Mouse (Mus musculus): ENCODE results near the gene Cpb1.

The Cpb1 gene

DNA sequence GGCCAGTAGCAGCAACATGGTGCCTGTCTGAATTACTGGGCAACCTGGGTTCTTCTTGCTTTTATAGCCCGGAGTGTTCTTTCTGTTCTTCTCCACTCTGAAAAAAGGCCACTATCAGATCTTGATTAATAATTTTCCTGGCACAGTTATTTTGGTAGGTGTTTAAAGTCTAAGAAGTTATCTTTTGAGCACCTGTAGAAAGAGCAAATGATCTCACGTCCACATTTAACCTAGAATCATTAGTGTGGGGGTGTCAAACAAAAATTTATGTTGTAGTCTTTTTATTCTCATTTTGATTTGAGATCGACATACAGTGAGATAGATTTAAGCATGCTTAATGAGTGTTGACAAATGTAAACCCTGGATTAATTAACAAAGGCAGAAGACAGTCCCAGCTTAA, at the start of gene Cpb1:
TSS of gene Cpb1 (minus strand) at position 101 of the 400 bp plus-strand sequence.
- DNase-seq (ENCODE audit: low read depth): no peak

DNA sequence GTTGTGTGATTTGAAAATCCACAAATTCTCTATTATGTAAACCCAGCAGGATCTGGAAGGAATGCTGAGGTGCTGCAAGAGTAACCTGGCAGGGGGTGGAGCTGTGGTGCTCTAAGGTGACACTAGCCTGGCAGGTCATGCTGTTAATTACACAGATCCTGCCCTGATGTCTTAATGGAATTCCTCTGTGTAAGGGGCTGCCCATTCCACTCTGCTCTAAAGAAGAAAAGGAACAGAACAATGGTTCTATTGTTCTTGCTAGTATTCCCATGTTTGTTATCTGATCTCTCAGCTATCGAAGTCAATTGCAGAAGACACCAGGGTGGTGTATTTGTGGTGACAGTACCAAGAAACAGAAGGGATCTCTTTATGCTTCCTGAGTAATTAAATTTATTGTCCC, 41.7 kb upstream of the Cpb1 start:
- no peak for DNase-seq (ENCODE audit: low read depth)

DNA sequence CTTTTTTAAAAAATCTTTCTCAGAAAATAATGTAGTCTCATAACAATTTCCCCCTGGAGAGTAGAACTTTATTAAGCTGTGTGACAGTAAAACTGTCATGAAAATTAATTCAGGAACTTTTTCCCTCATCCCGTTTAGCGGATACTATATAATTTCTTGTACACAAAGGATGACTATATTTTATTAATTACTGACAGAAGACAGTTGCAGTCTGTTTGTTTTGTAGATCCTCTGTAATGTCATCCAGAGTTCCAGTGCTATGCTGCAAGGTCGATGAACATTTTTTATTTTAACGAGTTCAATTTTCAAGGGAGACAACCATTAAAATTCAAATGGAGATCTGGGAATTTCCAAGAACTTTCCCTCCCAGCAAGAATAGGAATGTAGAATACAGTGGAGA, 33.6 kb upstream of the Cpb1 start:
- no peak for DNase-seq (ENCODE audit: low read depth)

DNA sequence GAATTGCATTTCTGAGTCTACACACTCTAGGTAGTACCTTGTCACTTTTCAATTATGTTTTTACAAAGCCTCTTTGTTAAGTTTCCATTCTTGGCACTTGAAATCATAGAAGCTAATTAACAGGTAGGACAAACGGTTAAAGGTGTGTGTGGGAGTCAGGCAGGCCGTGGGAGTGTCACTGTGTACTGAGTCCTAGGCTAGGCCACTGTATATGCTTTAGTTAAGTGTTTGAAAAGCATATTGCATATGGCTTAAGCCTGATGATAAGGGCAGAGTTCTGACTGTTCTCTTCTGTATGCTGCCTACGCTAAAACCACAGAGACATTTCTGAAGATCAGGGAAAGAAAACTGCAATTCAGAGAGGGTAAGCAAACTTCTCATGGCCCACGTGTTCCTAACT, 31.7 kb upstream of the Cpb1 start:
- no peak for DNase-seq (ENCODE audit: low read depth)

DNA sequence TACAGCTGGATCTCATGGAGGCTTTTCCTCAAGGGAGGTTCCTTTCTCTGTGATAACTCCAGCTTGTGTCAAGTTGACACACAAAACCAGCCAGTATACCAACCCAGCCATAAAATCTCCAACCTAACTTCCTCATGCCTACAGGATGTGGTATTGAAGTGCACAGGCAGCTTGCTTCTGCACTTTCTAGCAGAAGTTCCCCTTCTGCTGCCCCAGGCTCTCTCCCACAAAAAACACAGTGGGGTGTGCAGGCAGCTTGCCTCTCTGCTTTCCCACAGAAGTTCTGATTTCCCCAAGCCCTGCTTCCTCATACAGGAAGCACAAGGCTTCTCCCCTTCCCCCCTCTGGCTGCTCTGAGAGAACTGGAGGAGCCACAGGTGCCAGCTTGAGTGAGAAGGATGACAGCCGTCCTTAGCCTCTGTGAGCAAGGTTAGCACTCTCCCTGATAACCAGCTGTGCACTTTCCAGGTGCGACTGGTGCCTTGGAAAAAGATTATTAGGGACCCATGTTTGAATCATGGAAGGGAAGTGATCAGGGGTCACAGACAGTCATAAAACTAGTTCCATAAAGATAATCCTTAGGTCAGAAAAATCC, 29.3 kb upstream of the Cpb1 start:
- DNase-seq (ENCODE audit: low read depth): no peak

DNA sequence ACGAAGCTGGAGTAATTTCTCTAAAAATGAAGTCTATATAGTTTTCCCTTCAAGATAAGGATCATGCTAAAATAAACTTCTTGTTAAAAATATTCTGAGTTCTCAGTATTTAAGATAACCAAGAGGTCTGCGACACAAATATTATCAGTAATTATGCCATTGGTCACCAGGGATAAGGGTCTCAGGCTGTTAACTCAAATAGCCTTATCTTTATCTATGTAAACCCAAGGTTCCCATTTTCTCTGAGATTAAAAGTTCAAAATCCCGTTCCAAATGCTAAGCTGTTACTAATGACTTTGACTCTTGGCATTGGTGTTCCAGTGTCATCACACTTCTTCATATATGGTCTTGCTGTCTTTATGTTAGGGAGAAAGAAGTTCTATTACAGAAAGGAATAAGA, 20.0 kb upstream of the Cpb1 start:
- no peak for DNase-seq (ENCODE audit: low read depth)

DNA sequence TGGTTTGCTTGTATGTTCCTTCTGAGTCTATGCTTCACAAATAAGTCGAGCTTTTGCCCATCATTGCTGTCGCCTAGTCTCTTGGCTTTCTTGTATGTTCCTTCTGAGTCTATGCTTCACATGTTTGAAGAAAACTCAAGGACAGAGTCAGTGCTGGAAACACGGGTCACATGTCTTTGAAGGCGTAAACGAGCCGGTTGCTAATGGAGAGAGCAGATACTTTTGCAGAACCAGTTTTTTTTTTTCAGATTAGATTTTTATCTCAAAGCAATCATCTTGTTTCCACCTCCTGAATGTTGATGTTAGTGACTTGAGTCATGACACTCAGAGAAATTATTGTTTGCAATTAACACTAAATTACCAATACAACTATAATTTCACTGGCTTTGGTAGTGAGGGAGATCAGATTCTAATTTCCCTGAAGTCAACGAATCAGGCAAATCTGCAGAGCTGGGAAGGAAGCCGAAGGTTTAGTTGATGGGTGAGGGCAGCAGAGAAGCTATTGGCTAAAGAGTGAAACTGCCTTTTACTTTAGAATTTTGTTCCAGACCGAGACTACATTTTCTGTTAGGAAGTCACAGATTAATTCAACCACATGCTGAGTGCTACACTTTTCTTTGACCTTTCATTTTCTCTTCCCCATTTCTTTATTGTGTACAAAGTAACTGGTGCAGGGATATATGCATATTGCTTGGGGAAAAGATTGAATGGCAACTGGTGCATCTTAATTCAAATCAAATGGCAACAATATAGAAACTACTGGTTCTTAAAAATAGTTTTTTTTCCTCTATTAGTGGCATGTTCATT, 19.2 kb upstream of the Cpb1 start:
- no peak for DNase-seq (ENCODE audit: low read depth)

DNA sequence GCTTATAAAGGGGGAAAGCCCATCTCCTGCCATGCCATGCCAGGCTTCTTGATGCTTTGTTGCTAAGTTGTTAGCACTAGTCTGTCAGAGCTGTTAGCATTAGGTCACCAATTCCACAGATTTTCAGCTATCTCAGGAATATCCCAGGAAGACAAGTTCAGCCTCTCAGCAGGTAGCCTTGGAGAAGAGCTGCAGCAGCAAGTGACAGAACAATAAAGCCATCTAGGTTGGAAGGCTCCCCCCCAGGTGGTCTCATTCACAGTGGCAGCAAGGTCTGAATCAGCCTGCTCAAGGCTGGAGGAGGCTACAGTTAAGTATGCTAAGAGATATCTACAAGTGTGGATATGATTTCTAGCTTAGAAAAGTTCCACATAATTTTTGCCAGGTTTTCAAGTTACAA, 15.8 kb upstream of the Cpb1 start:
- DNase-seq (ENCODE audit: low read depth): no peak

DNA sequence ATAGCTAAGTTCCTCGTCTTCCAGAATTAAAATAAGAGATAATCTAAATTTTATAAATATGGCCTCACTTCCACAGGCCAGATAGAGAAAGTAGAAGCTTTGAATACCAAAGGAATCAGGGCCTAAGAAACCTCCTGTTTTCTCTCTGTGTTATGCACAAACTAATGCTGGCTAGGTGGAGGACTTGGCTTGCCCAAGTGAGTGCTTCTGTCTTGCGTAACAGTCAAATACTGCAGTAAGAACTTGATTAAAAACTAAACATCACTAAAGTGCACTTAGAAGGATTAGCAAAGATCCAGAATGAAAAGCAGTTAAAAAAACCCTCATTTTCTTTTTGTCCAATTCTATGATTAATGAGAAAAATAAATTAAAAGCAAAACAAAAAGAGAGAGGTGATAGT, 13.2 kb upstream of the Cpb1 start:
- DNase-seq (ENCODE audit: low read depth): peak; percentile 18

DNA sequence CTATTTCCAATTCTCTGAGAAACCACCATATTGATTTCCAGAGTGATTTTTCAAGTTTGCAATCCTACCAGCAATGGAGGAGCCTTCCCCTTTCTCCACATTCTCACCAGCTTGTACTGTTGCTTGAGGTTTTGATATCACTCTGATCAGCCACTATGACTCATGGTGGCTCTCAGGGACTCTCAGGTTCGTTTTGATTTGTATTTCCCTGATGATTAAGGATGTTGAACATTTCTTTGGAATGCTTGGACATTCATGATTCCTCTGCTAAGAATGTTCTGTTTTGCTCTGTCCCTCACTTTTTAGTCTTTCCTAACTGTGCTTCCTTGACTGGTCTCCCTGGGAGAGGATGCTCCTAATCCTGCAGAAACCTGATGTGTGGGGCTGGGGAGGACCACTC, 6.3 kb upstream of the Cpb1 start:
- peak; percentile 69 for DNase-seq (ENCODE audit: low read depth)

DNA sequence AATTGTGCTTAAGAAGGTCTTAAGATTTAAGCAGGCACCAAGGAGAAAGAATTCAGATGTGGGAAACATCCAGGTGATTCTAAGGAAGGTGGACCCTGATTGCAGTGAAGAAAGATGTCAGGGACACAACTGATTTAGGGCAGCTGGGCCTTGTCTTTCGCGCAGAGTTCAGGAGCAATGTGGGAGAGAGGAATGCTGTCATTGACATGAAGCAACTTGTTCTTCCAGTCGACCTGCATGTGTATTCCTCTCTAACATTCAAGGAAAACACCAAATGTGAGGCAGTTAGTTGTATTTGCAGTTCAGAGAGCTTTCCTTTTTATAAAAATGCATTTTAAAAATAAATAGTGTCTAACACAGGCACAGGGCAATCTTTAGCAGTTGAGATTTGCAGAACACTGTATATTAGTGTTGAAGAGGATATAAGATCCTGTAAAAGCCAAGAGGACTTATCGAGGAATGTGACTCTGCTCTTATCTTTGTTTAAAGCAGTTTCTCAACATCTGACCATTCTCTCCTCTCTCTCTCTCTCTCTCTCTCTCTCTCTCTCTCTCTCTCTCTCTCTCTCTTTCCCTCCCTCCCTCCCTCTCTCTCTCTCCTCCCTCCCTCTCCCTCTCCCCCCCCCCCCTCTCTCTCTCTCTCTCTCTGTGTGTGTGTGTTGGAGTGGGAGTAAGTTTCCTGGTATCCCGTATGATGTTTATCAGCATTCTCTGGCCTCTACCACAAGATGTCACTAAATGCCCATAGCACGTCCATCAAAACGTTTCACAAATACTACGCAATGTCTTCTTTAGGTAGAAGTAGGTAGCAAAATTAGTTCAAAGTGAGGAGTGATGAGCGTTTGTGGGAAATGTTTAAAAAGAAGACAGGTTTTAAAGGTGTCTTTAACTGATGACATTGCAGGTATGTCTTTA, 20.7 kb downstream of the Cpb1 start:
- DNase-seq (ENCODE audit: low read depth): peak; percentile 75

DNA sequence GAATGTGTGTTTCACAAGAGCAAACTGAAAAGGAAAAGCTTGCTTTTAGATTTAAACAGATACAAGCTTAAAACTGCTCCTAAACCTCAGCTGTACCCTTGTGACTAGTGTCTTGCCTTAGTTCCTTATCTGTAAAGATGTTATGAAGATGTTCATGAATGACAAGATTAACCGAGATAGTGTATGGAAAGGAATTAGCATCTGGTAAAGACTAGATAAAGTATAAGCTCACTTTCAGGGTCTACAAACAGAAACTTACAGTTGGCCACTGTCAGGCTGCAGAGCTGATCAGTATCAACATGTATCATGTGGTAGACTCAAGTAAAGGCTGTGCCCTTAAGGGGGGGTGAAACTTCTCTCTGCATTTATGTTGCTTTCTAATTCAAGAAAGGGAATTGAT, 31.6 kb downstream of the Cpb1 start:
- no peak for DNase-seq (ENCODE audit: low read depth)

DNA sequence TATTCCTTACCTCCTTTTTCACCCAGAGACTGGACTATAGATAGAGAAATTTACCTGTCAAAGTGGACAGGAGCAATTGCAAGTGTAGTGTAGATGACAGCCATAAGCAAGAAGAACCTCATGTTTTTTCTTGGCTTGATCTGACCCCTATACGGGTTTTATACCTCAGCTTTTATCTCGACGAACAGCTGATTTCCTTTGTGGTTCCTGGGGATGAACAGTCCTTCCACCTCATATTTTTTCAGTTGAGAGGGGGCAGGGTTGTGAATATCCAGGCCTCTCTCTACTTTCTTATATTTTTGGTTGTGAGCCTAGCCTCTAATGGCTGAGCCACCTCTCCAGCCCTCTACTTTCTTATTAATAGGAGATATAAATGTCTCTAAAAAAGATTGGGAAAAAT, 33.5 kb downstream of the Cpb1 start, which contains the start of gene Cpa3:
TSS of gene Cpa3 (minus strand) at position 132 of the 400 bp plus-strand sequence.
- no peak for DNase-seq (ENCODE audit: low read depth)

DNA sequence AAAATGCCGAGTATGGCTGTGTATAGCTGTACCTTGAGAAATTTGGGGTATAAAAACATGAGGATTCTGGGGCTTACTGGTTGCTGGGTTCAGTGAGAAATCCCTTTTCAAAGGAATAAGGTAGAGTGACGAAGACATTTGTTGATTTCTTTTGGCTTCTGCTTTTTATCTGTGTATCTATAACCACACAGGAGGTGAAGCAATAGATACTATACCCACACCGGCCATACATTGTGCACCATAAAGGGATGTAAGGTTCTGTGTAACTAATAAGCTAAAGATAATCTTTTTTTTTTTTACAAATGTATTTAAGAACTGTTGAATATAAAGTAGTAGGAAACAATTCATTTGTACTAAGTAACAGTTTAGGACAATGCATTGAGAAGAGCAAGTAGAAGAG, 35.8 kb downstream of the Cpb1 start:
- no peak for DNase-seq (ENCODE audit: low read depth)

DNA sequence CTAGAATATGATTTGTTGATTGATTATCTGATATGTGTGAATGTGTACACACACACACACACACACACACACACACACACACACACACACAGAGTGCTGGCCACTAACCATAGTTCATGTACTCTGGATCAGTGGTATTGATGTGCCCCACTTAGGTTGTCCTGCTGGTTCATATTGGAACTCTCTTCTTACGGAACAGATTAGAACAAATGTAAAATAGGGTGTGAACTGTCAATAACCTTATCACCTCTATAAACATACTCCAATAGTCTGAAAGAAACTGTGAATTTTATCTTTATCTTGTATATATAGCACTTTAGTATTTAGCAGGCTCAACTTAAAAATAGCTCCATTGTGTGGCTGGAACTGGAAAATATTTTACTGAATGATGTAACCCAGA, 38.6 kb downstream of the Cpb1 start:
- no peak for DNase-seq (ENCODE audit: low read depth)

DNA sequence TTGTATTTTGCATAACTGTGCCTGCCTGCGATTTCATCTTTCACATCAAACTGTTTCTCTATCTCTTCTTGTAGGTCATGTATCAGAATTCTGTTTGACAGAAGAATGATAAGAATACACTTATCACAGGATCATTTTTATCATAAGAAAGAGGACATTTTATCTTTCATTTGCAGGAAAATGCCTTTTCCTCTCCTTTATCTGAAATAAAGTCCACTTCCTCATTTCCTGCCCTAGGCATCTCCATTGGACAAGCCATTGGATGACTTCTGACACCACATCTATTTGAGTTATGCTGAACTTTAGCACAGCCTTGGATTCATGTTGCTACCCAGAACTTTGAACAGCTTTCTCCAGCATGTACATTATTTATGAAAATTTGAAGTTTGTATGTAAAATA, 46.5 kb downstream of the Cpb1 start:
- no peak for DNase-seq (ENCODE audit: low read depth)

DNA sequence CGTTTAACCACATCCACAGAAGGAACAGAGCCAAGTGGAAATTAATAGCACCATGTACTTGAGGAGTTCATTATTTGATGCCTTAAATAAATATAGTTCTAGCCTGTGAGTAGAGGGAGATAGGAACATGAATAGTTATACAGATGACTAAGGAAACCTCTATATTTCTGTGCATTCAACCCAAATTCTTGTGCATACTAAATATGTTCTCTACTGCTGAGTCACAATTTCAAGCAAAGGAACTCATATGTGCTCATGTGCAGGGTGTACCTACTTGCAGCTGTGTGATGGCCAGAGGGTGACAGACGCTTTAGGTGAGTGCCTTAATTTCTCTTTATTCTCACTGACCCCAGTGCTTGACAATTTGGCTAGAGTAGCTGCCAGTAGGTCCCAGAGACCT, 50.1 kb downstream of the Cpb1 start:
- no peak for DNase-seq (ENCODE audit: low read depth)

DNA sequence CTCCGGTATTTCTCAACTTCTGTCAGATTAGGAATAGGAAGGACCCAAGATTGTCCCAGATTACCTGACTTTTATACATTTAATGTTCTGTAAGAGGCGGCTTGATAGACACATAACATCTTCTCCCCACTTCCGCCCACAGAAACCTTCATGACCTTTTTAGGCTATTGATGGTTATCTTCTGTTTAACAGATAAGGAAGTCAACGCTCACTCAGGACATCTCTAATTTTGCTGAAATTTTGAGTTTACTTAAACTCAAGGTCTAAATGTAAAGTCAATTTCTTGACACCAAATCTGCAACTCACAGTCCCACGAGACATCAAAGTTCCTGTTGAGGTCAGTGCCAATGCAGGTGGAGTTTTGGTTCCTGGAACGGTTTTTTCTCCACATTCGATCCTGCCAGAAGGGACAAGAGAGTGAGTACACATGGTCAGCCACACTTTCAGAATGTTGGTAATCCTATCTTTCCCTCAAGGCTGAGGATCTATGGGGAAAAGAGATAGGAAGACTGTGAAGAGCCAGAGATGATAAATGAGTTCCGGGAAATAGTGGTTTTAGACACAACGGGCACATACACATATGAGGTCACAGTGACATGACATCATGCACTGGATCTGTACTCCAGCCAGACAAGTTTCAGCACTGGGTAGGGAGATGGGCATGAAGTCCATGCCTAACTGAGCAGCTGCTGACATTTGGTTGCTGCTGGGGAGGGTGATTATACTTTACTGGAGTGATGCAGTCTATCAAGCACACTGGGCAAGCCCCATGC, 52.4 kb downstream of the Cpb1 start:
- DNase-seq (ENCODE audit: low read depth): no peak

DNA sequence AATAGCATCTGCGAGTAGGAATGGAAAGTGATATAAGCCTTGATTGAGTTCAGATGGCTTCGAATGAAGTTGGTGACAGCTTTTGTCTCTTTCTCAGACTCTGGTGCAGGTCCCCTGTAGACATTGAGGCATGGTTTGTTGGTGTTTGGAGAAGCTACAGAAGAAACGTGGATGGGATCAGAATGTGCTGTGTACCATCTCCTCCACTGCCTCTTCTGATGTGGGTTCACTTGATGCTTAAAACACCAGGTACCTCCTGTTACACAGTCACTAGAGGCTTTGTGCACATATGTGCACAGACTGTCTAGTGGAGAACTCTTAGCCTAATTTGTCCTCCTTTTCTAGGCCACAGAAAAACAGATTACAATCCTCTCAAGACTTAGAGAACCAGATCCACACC, 53.4 kb downstream of the Cpb1 start:
- DNase-seq (ENCODE audit: low read depth): no peak

DNA sequence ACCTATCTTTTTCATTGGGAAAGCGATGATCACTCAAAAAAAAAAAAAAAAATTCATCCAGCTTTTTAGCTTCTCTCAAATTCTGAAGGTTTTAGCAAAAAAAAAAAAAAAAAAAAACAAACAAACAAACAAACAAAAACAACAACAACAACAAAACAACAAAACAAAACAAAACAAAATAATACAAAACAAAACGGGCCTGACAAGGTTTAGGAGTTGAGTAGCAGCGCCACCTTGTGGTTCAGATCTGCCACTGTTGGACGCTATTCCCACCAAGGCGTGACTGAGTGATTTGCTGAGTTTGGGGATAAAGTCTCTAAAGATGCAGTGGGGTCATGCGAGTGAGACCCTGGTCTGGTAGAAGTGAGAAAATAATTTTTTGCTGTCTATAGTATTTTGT, 76.7 kb downstream of the Cpb1 start:
- DNase-seq (ENCODE audit: low read depth): peak; percentile 81
